Mouse (Mus musculus) hindbrain, postnatal 0 days (tissue): ENCODE measurements around the gene Oxsm. TPM values are rescaled to one million over a fixed set of nuclear protein-coding genes. Genes with fewer than 3 reads are reported as not detected.

Experiments
- ATAC-seq: fragments of 200-750 bp; cut with Nextera tagmentation; 2 replicates; pipeline ENCODE4 v1.8.0; 2017; ENCODE audit warnings: mild to moderate bottlenecking, moderate TSS enrichment, moderate library complexity
- DNase-seq: peaks from one replicate; pipeline ENCODE4 v3.0.0-alpha.2; 2015; ENCODE audit warnings: low spot score
- H3K27ac ChIP-seq: fragments of 300-500 bp; sonication (generic); 2 replicates; pipeline ENCODE4 v1.5.1; 2014; ENCODE audit warnings: mild to moderate bottlenecking
- H3K27me3 ChIP-seq: fragments of 300-500 bp; sonication (generic); 2 replicates; pipeline ENCODE4 v1.6.1; 2014; ENCODE audit warnings: low read length, mixed read lengths; ENCODE audit not compliant: insufficient read depth
- H3K36me3 ChIP-seq: fragments of 300-500 bp; sonication (generic); 2 replicates; pipeline ENCODE4 v1.6.1; 2014; ENCODE audit warnings: low read length, mixed read lengths; ENCODE audit not compliant: insufficient read depth
- H3K4me1 ChIP-seq: fragments of 300-500 bp; sonication (generic); 2 replicates; pipeline ENCODE4 v1.6.1; 2014; ENCODE audit warnings: antibody characterized with exemption, low read length, mixed read lengths; ENCODE audit not compliant: insufficient read depth
- H3K4me2 ChIP-seq: fragments of 300-500 bp; sonication (generic); 2 replicates; pipeline ENCODE4 v1.6.1; 2014; ENCODE audit warnings: low read depth, mild to moderate bottlenecking, low read length, moderate library complexity, mixed read lengths
- H3K4me3 ChIP-seq: fragments of 300-500 bp; sonication (generic); 2 replicates; pipeline ENCODE4 v1.5.1; 2014; ENCODE audit warnings: low read length
- H3K9ac ChIP-seq: fragments of 300-500 bp; sonication (generic); replicated peaks from 2 replicates; pipeline ENCODE4 v1.6.1; 2014; ENCODE audit warnings: mild to moderate bottlenecking, low read length, moderate library complexity, mixed read lengths
- H3K9me3 ChIP-seq: fragments of 300-500 bp; sonication (generic); 2 replicates; pipeline ENCODE4 v1.6.1; 2016; ENCODE audit warnings: low read length, mixed read lengths
- CTCF ChIP-seq: IDR thresholded peaks from 2 replicates; pipeline ENCODE4 v1.5.1; 2016; ENCODE audit warnings: antibody characterized with exemption, control low read depth, low read depth
- WGBS: fragments of 180-500 bp; shearing (Covaris S2); extraction: QIAGEN DNeasy Blood & Tissue Kit; methylation state at CpG from one replicate; pipeline ENCODE4 v1.1.7; 2014; 5-methylcytosine and 5-hydroxymethylcytosine counted together
- polyA plus RNA-seq: library from polyadenylated mRNA; unstranded; fragments of >200 nt; fragmentation: Nextera tagmentation; extraction: Ambion mirVana; gene quantifications from 2 replicates; pipeline ENCODE4 v1.2.1, GENCODE M21; 2015
- total RNA-seq: library from RNA; depleted of rRNA; stranded (reverse); fragments of >200 nt; gene quantifications from 2 replicates; pipeline ENCODE4 v1.2.3, GENCODE M21; 2014

Oxsm gene
- total and polyA plus RNA-seq, 2 experiments from 2014 or later: 1.7 to 4.6 TPM

- Histone ChIP-seq H3K9me3 (no peaks in the 10 kb centered on the region), H3K9ac (no peak overlapping the region), H3K27ac (no peak overlapping the region), H3K4me3 (no peak overlapping the region), H3K4me1 (no peaks in the 10 kb centered on the region), H3K27me3 (no peaks in the 10 kb centered on the region), H3K36me3 (no peaks in the 10 kb centered on the region), H3K4me2 (no peak overlapping the region)
- WGBS: 93% methylated on average over 3 of the region's 3 CpGs
- DNase-seq: no peak
- no peak for TF ChIP-seq CTCF
- no peak for ATAC-seq
Observed at GRCm38 (mm10) chr14:16273677-16274076, 24.1 kb upstream of the Oxsm start.

- ATAC-seq (no peak), DNase-seq (no peak)
- Histone ChIP-seq H3K9ac (no peak overlapping the region), H3K4me3 (no peak overlapping the region), H3K4me2 (no peak overlapping the region), H3K9me3 (no peaks in the 10 kb centered on the region), H3K36me3 (no peaks in the 10 kb centered on the region), H3K27me3 (no peaks in the 10 kb centered on the region), H3K27ac (no peak overlapping the region), H3K4me1 (no peaks in the 10 kb centered on the region)
- TF ChIP-seq CTCF: no peak
- WGBS: 90% methylated on average over 2 of the region's 2 CpGs
Observed at GRCm38 (mm10) chr14:16269776-16270175, 20.2 kb upstream of the Oxsm start.

DNA sequence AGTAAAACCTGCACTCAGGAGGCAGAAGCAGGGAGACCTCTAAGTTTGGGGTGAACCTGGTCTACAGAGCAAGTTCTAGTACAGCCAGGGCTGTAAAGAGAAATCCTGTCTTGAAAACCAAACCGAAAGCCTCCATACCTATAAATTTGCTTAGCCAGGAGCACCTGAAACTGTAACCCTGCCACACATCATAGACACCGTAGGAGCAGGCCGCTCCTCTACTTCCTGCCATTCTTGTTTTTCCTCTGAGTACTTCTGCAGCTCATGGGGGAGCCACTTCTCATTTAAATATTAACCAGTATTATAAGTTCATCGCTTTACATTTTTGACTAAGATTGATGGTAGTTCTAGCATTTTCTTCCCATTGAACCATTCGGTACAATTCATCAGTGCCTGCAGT is 17.4 kb upstream of the Oxsm start:
- Histone ChIP-seq H3K4me2 (no peak overlapping the region), H3K4me1 (no peaks in the 10 kb centered on the region), H3K27ac (no peak overlapping the region), H3K9me3 (no peaks in the 10 kb centered on the region), H3K36me3 (no peaks in the 10 kb centered on the region), H3K4me3 (no peak overlapping the region), H3K27me3 (no peaks in the 10 kb centered on the region), H3K9ac (no peak overlapping the region)
- no peak for TF ChIP-seq CTCF
- no peak for ATAC-seq
- DNase-seq: no peak
- 90% methylated on average over 5 of the region's 5 CpGs for WGBS

- Histone ChIP-seq H3K4me1 (no peaks in the 10 kb centered on the region), H3K36me3 (peaks cover 4% of the 10 kb centered on the region; the same call in 1 of the 2 replicates), H3K9ac (no peak overlapping the region), H3K4me3 (no peak overlapping the region), H3K27me3 (no peaks in the 10 kb centered on the region), H3K4me2 (no peak overlapping the region), H3K9me3 (no peaks in the 10 kb centered on the region), H3K27ac (no peak overlapping the region)
- ATAC-seq (no peak), DNase-seq (no peak)
- 80% methylated on average over 3 of the region's 3 CpGs for WGBS
- no peak for TF ChIP-seq CTCF
Observed at GRCm38 (mm10) chr14:16261869-16262268, 12.3 kb upstream of the Oxsm start.

DNA sequence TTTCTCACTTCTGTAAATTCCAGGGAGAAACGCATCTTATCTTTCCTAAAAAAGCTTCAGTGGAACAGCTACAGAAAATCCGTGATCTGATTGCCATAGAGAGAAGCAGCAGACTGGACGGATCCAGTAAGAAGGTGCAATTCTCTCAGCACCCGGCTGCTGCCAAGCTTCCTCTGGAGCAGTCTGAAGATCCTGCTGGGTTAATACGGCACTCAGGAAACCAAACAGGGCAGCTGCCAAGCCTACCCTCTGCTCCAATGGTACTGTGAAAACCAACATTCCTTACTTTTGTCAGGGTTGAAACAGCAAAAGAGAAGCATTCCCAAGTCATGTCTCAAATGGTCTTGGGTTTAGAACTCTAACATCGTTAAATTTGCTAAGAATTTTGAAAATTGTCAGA is 10.9 kb upstream of the Oxsm start:
- no peak overlapping the region for H3K4me3 ChIP-seq
- H3K9me3 ChIP-seq: no peaks in the 10 kb centered on the region
- peak; percentile 54 for DNase-seq
- H3K27me3 ChIP-seq: no peaks in the 10 kb centered on the region
- H3K27ac ChIP-seq: no peak overlapping the region; the same call in 1 of the 2 replicates
- no peaks in the 10 kb centered on the region for H3K4me1 ChIP-seq
- WGBS: 56% methylated on average over 6 of the region's 6 CpGs
- no peak overlapping the region for H3K4me2 ChIP-seq
- TF ChIP-seq CTCF: no peak
- peak; percentile 81 for ATAC-seq
- peaks cover 4% of the 10 kb centered on the region for H3K36me3 ChIP-seq
- H3K9ac ChIP-seq: no peak overlapping the region

GRCm38 (mm10) chr14:16256209-16256608 is 6.6 kb upstream of the Oxsm start:
- no peak overlapping the region for H3K27ac ChIP-seq
- no peak overlapping the region for H3K9ac ChIP-seq
- no peaks in the 10 kb centered on the region for H3K27me3 ChIP-seq
- ATAC-seq (no peak), DNase-seq (no peak)
- peaks cover 12% of the 10 kb centered on the region for H3K36me3 ChIP-seq
- 76% methylated on average over 2 of the region's 2 CpGs for WGBS
- no peak overlapping the region for H3K4me3 ChIP-seq
- no peak for TF ChIP-seq CTCF
- no peaks in the 10 kb centered on the region for H3K4me1 ChIP-seq
- H3K4me2 ChIP-seq: no peak overlapping the region
- no peaks in the 10 kb centered on the region for H3K9me3 ChIP-seq

DNA sequence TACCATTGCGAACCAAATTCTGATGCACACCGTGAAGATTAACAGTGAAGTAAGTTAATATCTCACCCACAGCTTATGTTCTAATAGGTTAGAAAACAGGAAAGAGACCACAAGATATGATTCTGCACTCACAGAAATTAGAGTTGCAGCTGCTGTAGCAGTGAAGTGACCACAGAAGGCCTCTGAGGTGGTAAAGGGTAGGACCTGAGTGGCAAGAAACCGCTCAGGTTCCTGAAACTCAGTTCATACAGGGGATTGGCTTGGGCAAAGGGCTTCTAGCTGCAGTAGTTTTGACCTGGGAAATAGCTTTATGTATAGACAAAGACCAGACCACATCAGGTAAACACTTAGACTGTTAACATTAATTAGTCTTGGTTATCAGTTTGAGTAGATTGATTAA is 6.1 kb upstream of the Oxsm start:
- ATAC-seq (no peak), DNase-seq (no peak)
- H3K4me2 ChIP-seq: no peak overlapping the region
- peaks cover 11% of the 10 kb centered on the region for H3K36me3 ChIP-seq
- WGBS: 91% methylated on average over 3 of the region's 3 CpGs
- no peak for TF ChIP-seq CTCF
- no peaks in the 10 kb centered on the region for H3K4me1 ChIP-seq
- H3K27me3 ChIP-seq: no peaks in the 10 kb centered on the region
- H3K4me3 ChIP-seq: no peak overlapping the region
- no peaks in the 10 kb centered on the region for H3K9me3 ChIP-seq
- H3K9ac ChIP-seq: no peak overlapping the region
- H3K27ac ChIP-seq: no peak overlapping the region
